Mouse (Mus musculus) embryonic fibroblast, embryonic 13.5 days (primary cell): ENCODE data around the gene Arhgef33.

Experiments
- CTCF ChIP-seq: IDR thresholded peaks from 2 replicates; pipeline ENCODE4 v1.5.1; 2011; ENCODE audit warnings: mild to moderate bottlenecking, control low read depth, low read length, moderate library complexity, borderline replicate concordance; ENCODE audit not compliant: insufficient read depth
- POLR2A ChIP-seq: IDR thresholded peaks from 2 replicates; pipeline ENCODE4 v1.6.1; 2011; ENCODE audit warnings: low read depth, mild to moderate bottlenecking, control low read depth, low read length, moderate library complexity

GRCm38 (mm10) chr17:80420998-80421397, 113.8 kb downstream of the Arhgef33 start:
- TF ChIP-seq CTCF (no peak), POLR2A (no peak)
